Mouse (Mus musculus) liver (tissue): ENCODE measurements at regions not wholly inside any gene's neighbourhood (a gene's known extent, or its start where the extent isn't known, plus 50 kb on each side); places are given as distances from the start of the nearest gene placed in this dataset.
A peak's percentile ranks its signal among the peaks of the same experiment; 100 is the strongest.

ENCODE experiments used
- DNase-seq: peaks from one replicate; pipeline ENCODE4 v3.0.0-alpha.2; 2020; ENCODE audit warnings: mixed read lengths

DNA sequence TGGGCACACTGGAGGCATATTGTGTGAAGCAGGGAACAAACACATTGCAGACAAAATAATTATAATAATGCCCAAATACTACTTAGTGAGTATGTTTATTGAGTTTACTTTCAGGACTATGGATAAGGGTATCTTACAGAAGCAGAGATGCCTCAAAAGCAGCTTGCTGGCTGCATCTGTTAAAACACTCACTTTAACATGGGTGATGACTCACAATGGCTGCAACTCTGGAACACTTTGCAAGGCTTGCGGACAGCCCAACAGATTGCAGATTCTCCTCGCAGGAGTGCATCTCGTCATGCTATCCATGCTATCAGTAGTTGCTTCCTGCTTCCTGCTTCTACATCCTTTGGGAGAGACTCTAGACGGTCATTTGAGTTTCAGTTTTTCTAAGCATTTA lies 373.2 kb upstream of the Arpp21 start:
- DNase-seq = no peak

DNA sequence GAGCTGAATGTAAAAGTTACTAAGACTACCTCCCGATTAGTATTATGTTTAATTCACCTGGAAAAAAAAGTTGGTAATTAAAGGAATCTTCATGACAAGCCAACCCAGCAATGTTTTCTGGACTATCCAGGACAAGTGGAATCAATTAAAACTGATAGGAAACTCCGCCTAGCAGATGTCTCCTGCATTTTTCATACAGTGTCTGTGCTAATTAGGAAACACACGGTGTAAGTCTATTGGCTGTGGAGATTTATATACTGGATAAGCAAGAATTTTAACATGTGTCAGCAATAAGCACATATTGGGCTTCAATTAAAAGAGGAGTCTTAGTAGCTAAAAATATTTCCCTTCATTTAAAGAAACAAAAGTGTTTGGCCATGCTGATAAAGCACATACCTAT lies 371.5 kb upstream of the Arpp21 start:
- no peak for DNase-seq

DNA sequence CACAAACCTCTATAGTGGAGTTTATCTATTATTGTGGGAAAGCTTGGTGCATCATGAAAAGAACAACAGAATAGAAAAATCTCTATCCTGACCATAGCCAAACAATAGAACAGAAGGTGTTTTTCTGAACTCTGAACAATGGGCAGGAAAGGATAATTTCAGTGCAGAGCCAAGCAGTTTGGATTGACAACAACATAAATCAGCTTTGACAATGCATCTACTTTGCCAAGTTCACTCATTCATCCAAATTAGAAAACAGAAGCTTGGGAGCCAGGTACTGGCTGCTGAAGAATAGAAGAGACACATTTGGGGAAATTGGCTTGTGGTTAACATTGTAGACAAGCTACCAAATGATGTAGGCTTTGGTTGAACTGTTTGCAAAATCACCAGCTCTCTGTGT lies 360.0 kb upstream of the Arpp21 start:
- no peak for DNase-seq

DNA sequence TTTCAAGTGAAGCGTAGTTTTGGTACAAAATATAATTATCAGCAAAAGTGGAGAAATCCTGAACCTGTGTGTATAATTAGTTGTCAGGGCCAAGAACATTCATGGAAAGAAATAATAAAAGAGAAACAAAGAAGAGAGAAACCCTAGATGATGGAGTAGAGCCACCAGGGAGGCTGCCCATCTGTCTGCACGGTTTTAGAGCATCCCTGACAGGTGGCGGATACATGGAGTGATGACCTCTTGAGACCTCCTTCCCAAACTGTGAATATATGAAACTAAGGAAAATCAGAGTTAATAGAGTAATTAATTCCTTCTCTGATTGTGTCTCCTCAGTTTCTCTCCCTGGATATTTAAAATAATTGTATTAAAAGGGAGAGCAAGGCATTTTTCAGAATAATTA lies 354.5 kb upstream of the Arpp21 start:
- DNase-seq = no peak

DNA sequence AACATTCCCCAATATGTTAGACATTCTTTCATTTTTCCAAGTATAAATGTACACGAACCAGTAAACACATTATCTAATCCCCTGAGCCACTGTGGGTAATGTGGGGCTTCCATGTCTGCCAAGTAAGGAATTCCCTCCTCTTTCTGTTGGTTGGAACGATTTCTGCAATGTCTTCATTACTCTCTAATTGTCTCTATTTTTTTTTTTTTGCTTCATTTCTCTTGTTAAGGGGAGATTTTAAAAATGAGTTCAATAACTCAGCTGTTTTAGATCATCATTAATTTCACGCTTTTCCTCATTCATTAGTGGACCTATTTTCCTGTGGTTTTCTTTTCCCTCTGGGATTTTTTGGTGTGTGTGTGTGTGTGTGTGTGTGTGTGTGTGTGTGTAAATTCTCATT lies 337.6 kb upstream of the Arpp21 start:
- no peak for DNase-seq

DNA sequence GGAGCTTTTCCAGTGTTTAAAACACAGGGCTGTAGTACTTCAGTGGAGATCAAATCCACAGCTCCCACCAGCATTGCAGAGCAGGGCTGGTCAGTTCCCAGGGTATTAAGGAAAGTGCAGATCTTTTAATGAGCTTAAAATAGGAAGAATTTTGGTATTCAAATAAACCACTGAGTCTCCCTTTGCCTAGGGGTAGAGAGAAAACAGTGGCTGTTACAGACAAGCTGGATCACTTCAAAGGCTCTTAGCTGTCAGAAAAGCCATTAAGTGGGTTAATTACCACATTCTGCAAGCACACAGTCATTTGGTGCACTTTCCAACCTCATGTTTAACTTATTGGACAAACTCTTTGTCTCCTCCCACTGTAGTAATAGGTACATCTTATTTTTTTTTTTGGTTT lies 325.6 kb upstream of the Arpp21 start:
- DNase-seq = no peak

DNA sequence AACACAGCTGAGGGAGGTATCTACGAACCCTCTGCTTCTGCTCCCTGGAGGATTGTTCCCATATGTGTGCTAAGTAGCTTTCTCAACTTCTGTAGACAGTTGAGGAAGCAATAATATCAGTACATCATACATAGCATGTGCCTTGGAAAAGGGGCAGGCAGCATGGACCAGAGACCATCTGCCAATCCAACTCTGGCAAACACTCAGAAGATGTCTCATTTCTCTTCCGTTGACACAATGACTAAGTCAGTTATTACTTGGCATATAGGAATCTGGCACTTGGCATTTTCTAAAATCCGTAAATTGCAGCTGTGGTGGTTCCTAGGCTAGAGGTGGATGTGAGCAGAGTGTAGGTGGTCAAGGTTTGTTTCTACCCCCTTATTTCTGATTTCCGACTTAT lies 324.5 kb upstream of the Arpp21 start:
- no peak for DNase-seq

DNA sequence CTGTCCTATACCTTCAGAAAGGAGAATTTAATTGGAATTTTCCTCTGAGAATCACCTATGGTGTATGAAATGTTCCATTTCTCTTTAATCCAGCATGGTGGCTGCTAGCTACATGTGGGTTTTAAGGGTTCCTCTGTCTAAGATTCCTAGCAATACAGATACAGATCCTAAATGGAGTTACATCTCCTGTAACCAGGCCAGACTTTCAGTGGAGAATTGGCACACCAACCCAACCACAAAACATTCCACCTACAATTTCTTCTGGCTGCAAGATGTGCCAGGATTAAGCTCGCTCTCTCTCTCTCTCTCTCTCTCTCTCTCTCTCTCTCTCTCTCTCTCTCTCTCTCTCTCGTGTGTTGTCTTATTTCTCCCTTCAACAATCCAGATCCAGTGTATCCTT lies 302.2 kb upstream of the Arpp21 start:
- DNase-seq = no peak

DNA sequence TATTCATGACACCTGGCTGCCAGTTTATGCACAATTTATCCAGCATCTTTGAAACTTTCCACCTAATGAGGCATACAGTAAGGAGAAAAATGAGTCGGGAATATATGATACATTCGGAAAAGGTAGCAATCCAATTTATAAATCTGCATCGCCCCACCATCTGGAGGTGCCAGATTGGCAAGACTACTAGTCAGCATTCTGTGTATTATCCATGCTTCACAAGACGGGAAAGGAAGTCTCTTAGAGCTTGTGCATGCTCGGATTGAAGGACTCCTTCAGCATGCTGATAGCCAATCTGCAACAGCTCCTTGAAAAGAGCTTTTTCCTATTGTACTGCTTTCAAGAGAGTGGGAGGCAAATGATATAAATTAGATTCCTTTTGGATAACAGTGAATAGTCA lies 289.6 kb upstream of the Arpp21 start:
- DNase-seq = no peak

DNA sequence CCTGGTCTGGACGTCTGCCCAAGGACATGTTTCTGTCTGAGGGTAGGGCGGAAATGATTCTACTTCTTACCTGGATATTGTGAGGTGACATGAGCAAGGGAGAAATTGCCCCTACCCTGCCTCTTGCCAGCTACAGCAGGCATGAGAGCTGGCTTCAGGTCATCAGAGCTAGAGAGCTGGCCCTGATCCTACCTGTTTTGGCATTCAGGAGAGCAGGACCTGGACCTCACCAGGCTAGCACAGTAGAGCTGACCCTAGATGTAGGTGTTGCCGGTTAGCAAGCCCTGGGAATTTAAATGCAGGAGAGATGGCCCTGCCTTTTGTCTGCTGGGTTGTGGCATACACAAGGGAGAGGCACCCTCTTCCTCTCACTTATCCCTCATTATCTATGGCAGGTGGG lies 287.5 kb upstream of the Arpp21 start:
- no peak for DNase-seq

DNA sequence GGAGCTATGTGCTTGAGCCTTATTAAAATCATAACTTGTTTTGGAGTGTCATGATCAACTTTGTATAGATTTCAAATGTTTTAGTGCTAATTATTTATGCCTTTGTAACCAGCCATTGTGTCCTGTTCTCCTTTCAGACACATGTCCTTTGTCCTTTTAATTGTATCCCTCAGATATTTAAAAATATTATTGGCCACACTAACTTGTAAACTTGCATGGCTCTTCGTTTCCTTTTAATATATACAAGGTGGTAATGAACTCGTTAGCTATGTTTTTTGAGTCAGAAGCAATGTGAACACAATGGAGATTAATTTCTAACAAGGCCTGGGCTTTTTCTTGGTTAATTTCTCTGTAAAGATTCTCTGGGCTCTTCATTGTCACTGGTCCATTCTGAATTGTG lies 275.0 kb upstream of the Arpp21 start:
- no peak for DNase-seq

DNA sequence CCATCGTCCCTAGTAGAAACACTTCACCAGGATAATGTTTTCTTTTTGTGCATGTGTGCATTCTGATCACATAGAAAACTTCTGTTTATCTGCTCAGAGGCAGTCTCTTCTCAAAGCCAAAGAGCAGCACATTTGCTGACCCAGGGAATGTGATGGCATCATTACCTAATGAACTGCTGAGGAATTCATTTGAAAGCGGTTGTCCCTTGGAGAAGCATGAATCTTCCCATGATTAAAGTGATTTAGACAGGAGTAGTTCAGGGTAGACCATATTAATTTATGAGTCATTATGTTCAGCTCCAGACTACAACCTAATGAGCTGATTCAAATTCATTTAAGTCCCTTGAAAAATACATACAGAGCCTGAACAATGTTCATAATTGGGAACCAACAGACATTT lies 271.1 kb upstream of the Arpp21 start:
- no peak for DNase-seq

DNA sequence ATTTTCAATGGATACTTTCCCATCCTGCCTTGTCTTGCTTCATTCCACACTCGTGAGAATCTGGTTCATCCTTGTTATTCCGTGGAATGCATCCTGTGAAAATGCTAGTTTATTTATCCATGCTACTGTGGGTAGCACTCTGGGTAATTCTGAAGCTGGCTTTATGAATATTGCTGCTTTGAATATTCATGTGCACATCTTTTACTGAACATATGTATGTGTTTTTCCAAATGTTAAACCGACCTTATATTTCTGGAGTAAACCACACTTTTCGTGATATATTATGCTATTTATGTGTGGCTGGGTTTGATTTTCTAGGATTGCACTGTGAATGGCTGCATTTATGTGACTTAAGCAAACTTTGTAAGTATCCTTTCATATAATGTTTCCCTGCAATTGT lies 262.9 kb upstream of the Arpp21 start:
- DNase-seq = no peak

DNA sequence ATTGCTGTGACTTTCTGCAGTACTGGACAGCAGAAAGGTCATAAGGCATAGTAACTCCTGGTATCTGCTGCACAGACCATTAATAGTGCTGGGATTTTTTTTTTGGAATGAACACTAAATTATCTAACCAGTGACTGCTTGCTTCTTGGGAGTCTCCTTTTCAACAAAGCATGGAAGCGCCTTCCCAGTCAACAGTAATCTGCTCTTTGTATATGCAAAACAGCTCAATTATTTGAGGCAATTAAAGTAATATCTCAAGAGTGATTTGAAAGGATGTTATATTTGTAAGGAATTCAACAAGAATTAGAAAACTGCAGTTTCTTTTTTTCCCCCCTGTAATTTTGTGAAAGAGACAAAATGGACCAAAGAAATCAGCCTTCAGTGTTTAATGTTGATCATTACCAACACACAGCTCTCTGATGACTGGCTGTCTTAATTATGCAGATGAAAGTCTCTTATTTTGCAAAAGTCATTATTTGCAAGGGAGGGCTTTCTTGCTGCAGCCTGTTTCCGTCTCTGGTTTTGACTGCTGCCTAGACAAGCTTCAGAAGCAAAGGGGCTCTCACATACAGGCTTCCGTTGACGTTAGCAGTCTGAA lies 260.3 kb upstream of the Arpp21 start:
- no peak for DNase-seq

DNA sequence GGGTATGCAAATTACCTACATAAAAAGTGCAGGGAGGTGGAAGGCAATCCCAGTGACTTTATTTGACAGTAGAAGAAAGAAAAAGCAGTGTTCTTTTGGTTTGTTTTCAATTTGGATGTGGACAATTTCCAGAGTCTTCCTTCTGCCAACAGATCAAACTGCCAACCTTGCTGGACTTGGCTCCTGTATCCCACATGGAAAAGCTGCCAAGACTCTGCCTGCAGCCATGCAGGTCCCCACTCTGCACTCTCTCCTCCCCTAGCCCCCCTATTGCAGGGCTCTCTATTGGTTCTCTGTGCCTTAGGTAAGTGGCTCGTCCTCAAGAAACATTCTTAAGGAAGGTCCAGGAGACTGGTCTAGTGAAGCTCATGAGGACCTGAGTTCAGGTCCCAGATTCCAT lies 255.2 kb upstream of the Arpp21 start:
- DNase-seq = no peak

DNA sequence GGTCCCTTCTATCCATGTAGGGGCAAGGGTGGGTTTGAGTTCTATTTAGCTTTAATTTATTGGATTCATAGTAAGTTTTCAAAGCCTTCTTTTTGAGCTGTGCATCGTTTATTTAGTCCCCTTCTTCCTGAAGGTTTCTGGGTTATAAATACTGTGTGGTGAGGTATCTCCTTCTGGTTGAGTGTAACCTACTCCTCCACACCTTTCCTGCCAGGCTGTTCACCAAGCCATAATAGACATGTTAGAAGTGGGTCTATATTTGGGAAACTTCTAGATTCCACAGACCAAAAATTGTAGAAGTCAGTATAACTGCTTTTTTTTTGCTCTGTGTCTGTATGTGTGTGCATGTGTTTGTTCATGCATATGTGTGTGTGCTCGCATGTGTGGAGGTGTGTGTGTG lies 240.9 kb upstream of the Arpp21 start:
- no peak for DNase-seq

DNA sequence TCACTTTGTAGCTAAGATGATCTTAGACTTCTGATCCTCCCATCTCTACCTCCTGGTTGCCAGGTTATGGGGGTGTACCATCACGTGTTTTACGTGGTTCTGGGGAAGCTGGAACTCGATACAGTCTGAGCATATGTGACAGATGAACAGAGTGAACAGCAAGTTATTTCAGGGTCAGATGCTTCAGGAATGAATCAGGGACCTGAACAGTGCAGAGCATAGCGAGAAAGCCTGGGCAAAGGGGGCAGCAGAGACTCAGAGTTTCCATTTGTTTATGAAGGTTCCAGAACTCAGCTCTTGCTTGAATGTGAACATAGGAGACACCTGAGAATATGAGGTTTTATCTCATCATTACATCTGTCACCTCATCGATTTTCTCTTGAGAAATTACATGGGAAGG lies 221.9 kb upstream of the Arpp21 start:
- DNase-seq = no peak

DNA sequence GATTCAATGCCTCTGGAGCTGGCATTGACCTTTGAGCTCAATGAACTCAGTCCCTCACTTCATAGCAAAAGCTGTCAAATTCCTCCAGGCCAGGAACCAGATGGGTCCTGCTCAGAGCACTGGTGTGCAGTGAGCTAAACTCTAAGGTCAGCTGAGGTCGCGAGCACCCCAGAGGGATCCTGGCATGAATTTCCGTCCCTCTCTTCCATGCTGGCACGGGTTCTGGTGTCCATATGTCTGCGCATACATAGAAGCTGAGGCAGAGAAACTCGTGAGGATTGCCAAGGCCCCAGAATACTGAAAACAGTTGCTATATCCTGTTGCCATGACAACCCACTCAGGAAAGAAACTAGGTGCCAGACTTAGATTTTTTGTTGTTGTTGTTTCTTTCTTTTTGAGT lies 219.0 kb upstream of the Arpp21 start:
- no peak for DNase-seq

DNA sequence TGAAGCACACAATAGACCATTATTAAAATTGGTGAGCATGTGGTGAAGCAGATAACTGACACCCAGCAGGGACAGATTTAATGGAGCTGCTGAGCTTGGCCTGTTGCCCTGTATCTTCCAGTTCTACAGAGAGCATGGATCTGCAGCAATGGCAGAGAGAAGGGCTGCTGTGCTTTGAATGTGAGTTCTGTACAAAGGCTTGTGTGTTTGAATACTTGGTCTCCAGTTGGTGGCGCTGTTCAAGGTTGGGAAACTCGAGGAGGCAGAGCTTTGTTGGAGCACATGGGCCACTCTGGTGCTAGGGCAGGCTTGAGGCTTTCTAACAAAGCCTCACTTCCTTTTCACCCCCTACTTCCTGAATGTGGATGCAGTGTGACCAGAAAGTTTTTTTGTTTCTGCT lies 211.8 kb upstream of the Arpp21 start:
- DNase-seq = peak; percentile 4

DNA sequence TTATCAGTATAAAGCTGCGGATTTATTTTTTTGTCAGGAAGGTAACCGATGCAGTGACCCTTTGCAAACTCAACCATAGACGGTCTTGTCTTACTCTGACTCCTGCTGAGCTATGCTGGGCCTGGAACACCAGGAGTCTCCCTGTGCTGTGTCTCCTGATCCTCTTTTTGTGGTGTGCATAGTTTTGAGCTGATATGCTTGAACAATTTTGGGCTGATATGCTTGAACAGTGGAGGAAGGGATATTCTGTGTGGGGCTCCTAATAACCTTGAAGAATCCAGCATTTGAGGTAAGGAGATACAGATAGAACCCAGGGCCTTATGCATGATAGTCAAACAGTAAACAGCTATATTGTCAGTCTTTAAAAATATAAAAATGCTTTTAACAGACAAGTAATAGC lies 211.2 kb upstream of the Arpp21 start:
- no peak for DNase-seq

DNA sequence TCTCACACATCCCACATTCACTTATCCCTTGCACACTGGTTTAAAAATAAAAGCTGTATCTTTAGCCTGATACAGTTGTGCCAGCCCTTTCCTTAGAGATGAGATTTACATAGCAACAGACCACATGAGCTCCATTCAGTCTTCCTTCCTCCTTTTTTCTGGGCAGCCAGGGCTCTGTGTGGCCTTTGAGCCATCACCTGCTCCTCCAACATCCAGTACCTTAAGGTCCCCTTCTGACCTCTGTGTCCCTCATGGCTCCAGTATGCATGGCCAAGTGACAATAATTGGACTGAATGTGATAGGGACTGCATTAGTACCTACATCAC lies 210.3 kb upstream of the Arpp21 start:
- no peak for DNase-seq

DNA sequence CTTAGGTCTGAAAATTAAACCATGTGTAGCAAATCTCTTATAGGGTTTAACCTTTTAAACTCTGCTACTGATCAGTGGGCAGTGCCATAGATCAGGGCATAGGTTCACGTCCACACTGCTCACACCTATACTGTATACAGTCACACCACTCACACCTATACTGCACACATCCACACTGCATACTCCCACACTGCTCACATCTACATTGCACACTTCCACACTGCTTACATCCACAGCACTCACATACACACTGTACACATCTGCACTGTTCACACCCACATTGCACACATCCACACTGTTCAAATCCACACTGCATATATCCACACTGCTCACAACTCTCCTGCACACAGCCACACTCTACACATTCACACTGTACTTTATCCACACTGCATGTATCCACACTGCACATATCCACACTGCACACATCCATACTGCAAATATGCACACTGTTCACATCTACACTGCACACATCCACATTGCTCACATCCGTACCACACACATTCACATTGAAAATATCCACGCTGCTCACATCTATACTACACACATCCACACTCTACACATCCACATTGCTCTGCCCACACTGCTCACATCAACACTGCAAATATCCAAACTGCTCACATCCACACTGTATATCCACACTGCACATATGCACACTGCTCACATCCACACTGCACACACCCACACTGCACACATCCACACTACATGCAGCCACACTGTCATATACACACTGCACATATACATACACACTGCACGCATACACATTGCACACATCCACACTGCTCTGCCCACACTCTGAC lies 209.7 kb upstream of the Arpp21 start:
- no peak for DNase-seq

DNA sequence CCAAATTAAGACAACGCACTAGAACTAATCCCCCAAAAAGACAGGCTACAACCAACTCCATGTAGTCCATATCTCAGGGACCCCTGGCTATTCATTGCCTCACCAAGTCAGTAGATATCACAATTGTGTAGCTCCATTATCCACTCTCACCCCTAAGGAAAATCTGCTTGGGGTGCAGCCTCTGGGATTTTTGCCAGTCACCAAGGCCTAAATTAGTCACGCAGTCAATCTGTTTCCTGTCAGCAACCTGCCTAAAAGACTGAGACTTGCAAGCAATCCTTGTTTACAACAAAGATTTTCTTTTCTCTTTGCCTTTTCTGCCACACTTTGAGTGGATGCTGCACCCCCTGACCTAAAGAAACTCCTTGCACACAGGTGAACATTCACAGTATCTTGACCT lies 208.5 kb upstream of the Arpp21 start:
- no peak for DNase-seq

DNA sequence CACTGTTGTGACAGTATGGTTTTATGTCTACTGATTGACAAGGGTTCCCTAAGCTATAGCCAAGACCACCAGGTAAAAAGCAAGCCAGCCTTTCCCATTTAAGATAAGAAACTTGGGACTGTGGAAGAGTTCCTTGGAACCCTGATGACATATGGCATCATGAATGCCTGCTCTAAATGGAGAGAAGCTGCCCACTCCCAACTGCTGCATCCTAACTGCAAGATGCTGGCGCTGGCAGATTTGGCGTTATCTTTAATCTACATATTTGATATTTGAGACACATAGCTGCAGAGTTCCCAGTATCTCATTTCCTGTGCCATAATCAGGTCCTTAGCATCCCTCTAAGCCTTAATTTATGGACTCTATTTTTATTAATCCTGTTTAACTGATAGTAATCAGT lies 200.4 kb upstream of the Arpp21 start:
- DNase-seq = no peak

DNA sequence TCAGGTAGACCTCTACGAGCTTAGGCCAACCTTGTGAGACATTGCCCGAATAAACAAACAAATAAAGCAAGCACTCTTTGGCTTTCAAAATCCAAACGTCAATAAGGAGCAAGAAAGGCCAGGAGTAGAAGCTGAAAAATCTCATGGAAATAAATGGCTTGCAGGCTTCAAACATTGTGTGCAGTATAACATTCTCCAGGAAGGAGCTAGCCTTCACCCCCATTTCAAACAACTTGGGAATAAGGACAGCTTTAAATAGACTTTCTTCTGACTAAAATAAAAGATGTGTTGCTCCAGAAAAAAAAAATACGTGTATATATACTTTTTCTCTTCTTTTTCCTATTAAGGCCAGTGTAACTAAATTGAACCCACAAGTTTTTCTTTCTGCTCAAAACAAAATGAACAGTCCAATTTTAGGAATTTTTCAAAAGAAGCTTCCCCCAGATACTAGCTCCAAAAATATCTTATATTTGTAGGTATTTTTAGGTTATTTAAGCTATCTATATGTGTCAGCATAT lies 196.2 kb upstream of the Arpp21 start:
- DNase-seq = no peak
